Mouse (Mus musculus) embryo, embryonic 10.5 days (tissue): ENCODE data around the gene Rap1gap.
A peak's percentile ranks its signal among the peaks of the same experiment; 100 is the strongest.

ENCODE experiments used
- DNase-seq: peaks from one replicate; pipeline ENCODE4 v3.0.0-alpha.2; 2015; ENCODE audit warnings: low spot score

The Rap1gap gene

DNA sequence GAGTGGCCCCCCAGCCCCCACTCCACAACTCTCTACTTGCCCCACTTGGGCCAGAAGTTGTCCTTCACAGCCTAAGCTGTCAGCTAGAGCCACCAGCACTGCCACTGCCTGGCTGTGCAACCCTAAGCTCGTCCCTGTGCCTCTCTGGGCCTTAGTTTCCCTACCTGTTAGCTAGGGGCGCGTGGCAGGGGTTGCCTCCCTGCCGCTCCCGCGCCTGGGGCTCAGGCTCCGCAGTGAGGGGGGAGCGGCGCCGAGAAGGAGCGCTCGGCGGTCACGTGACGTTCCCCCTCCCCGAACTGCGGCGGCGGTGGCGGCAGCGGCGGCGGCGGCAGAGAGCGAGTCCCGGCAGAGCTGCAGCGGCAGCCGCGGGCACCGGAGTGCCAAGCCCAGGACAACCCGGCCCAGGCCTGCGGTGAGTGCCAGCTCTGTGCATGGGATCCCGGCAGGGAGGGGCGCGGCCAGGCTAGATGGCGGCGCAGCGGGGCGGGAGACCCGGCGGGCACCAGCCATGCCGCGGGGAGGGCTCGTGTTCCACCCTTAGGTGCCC, at the start of gene Rap1gap:
Gene Rap1gap, plus strand, starts transcription at position 294 of the 547 bp plus-strand sequence.
- DNase-seq, result no peak

DNA sequence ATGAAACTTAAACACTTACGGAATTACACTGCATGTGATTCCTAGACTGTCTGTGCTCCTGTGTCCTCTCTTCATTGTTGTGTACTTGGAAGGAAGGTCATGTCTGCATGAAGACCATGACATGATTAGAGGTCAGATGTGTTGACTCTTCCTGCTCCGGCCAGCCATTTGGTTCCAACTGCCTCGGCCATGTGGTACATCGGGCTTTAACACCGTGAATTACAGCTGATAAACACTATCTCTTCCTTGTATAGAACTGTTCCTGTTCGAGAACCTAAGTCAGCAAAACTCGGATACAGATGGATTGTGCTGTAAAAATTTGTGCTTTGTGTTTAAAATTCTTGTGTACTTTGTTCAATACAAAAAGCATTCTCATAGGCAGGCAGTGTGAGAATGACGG, 41.7 kb upstream of the Rap1gap start:
- DNase-seq, result no peak

DNA sequence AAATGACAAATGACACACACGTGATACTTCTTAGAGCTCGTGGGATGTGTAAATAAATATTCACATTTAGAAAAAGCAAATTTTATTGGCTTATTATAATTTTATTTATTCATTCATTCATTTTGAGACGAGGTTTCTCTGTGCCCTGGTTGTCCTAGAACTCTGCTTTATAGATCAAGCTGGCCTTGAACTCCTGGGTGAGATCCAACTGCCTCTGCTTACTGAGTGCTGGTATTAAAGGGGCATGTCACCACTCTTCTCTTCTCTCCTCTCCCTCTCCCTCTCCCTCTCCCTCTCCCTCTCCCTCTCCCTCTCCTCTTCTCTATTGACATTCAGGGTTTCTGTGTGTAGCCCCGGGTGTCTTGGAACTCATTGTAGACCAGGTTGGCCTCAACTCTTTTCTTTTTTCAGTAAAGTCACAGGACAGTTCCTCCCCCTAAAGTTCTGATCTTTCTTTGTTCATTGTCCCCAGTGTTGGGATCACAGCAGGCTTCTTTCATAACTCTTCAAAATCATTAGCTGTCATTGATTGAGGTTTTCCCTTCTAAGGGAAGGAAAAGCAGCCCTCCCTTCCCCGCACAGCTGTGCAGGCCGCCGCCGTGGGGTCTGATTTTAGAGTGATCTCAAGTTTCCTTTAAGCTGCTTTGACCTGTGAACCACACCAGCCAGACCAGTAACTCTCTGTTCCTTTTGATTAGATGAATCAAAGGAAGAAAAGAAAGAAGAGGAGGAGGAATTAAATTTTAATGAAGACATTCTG, 36.9 kb upstream of the Rap1gap start:
- DNase-seq, result peak; percentile 34

DNA sequence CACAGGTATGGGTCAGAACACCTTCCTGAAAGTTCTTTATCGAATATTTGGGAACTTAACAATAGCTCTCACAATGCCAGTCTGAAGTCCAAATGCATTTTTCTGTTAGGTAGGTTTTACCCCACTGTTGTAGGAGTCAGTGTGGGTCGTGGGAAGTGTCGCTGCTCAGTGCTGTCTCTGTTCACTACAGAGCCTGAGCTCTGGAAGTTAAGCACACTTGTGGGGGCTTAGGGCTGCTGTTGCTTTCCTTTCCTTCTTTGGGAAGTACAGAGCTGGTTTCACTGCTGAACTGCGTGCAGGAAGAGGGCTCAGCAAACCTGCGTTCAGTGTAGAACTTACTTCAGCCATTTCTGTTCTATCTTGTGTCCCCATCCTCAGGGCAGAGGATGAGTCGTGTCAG, 36.1 kb upstream of the Rap1gap start:
- DNase-seq, result no peak

DNA sequence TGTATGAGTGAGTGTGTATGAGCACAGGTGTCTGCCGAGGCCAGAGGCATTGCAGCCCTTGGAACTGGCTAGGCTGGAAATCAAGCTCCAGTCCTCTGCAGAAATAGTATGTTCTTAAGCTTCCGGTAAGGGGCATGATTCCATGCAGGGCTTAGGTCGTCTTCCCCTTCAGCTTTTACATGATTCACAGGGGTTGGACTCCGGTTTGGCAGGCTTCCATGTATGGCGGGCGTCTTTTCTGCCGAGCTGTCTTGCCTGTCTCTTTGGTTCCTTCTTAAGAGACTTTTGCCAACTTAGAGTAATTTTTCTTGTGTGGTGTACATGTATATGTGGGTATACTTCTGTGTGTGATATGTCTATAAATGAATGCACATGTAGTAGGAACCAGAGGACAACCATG, 35.2 kb upstream of the Rap1gap start:
- no peak for DNase-seq

DNA sequence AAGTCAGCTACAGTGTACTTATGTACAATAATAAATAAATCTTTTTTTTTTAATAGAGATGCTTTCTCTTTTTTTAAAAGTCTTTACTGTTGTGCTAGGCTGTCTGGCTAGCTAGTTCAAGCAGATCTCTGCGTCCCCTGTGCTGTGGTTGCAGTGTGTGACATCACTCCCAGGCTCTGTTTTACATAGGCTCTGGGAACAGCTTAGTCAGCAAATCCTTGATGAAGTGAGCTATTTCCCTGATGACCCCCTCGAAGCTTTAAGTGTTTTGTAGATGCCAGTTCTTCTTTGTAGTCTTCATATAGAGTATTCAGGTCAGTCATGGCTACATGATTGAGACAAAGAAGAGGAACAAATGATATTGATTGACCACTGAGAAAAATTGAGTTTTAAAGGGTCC, 34.4 kb upstream of the Rap1gap start:
- no peak for DNase-seq

DNA sequence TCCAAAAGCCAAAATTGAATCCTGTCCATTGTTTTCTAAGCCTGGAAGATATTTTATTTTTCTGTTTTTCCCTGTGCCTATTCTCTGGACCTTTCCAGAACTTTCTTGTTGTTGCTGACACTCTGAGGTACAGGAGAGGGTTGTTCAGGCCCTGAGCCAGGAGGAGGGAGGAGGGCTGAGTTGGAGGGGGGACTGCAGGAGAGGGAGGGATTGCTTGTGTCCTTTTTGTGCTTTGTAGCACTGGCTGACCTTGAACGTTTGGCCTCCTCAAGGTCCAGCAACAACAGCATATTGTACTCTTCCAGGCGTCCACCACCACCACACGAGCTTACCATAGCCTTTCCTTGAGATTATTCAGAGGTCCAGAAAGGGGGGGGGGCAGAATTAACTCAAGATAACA, 32.9 kb upstream of the Rap1gap start:
- DNase-seq, result no peak

DNA sequence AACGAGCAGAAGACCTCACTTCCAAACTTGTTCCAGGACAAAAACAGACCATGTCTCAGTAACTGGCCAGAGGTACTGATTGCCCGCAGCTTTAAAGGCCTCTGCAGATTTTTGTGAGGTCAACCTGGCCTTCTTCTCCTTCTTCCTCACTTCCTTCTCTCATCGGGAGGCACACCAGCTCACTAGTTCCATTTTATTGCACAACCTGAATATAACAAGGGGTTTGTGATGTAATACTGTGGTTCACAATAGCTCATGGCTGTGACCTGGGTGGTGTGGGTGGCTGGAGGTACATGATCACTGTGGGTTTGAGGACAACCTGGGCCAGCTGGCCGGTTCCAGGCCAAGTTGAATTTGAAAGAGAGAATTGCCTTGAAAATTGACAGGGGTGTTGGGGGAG, 31.1 kb upstream of the Rap1gap start:
- no peak for DNase-seq

DNA sequence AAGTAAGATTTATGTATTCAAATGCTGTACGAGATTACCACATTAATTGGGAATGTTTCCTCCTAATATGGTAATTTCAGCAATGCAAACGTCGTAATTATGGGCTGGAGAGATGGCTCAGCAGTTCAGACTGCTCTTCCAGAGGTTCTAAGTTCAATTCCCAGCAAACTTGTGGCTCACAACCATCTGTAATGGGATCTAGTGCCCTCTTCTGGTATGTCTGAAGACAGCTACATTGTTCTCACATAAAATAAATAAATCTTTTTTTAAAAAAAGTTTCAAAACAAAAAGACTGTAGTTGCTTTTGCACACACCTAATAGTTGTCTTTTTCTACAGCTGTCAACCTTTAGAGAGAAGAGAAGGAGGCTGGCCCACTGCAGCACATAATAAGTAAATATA, 27.9 kb upstream of the Rap1gap start:
- no peak for DNase-seq

DNA sequence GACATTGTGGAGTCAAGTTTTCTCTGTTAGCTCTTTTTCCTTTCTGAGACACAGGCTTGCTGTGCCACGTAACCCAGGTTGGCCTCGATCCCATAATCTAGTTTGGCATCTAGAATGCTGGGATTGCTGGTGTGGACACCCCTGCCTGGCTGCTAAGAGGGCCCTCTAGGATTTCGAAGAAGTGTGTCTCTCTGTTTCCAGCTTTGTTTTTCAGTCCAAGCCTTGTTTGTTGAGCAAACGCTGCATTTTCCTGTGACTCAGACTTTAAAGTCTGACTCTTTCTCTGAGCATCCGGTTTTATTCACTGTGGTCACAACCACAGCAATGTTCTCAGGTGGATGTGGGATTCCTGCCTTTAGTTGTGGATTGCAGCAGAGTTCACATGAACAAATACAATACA, 23.0 kb upstream of the Rap1gap start:
- DNase-seq, result no peak

DNA sequence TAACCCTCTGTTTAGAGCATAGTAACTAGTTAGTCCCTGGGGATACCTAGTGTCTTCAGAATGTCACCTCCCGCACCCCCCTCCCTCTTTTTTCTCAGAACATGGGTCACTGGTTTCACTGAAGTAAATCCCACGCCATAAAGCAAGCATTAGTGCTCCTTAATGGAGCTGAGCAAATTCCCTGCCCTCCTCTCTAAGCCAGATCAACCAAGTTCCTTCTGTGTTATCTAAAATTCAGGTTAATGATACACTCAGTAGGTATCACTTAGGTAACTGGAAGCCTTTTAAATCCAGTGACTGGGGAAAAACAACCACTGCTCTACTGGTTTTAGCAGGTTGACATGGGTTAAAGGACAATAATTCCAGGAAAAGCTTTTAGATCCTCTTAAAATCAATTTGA, 22.4 kb upstream of the Rap1gap start:
- no peak for DNase-seq

DNA sequence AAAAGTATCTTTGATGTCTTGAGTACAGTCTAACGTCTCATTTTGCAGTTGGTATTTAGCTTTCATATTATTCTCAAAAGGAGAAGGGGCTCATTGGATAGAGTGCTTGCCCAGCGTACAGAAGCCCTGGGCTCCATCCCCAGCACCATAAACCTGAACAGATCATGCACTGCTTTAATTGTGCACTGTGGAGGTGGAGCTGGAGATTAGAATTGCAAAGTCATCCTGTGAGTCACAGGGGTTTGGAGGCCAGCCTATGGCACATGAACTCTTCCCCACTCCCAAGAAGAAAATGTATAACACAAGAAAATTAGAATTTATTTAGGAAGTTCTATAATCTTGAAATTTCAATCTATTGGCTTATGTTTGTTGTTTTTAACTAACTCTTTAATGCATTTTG, 21.1 kb upstream of the Rap1gap start:
- no peak for DNase-seq

DNA sequence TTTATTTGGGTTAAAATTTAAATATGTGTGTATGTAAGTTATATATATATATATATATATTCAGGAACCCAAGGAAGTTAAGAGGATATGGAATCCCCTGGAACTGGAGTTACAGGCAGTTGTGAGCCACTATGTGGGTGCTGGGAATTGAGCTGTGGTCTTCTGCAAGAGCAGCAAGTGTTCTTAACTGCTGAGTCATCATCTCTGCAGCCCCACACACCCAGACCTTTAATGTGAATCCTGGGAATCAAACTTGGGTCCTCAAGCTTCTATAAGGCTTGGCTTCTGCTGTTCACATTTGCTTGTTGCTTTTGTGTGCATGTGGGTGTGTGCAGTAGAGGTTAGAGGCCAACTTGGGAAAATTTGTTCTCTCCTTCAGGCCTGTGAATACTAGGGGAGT, 18.3 kb upstream of the Rap1gap start:
- DNase-seq, result no peak

DNA sequence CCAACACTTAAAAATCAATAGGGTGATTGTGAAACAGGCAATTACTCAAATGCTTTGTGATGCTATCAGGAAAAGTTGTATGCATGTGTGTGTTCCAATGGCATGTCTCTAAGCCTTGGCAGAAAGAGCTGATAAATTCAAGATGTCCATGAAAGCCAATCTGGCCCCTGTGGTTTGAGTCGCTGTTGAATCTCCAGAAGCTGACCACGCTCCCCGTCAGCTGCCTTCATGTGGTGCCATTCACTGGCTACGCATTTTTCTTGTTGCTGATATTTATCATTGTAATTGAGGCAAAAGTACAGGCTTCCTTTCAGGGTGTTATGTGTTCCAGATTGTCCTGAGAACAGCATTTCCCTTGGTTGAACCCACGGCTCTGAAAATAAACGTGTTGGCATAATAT, 16.9 kb upstream of the Rap1gap start:
- DNase-seq, result no peak

DNA sequence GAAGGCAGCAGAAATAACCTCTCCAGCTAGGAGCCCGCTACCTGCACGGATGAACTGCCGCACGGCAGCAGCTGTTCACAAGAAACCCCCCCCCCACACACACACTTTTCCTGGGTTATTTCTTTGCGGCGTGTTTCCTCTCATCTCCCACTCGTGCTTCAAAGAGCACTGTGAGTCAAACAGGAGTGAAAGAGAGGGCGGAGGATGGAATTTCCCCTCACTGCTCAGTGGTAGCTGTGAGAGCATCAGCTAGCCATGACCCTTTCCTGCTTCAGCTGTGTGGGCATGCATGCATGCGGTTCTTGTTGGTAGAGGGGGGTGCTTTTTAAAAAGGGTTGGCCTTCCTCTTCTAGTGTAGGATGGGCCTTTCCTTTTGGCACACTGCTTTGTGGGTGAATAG, 16.3 kb upstream of the Rap1gap start:
- no peak for DNase-seq

DNA sequence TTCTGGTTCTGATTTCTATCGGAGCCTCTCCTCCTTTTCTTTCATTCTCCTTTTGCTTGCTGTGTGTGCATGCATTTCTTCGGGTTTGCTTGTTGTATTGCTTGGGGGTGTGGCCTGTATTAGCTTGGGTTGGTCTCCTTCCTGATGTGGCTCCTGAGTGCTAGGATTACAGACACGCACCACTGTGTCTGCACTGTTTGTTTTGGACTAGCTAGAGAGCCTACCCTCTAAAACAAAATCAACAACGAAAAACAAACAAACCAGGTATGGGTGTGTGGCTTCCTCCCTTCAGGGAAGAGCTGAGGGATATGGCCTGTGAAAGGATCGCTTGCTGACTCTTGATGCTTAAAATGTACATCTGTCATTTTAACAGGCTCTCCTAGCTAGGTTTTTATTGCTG, 13.6 kb upstream of the Rap1gap start:
- DNase-seq, result no peak

DNA sequence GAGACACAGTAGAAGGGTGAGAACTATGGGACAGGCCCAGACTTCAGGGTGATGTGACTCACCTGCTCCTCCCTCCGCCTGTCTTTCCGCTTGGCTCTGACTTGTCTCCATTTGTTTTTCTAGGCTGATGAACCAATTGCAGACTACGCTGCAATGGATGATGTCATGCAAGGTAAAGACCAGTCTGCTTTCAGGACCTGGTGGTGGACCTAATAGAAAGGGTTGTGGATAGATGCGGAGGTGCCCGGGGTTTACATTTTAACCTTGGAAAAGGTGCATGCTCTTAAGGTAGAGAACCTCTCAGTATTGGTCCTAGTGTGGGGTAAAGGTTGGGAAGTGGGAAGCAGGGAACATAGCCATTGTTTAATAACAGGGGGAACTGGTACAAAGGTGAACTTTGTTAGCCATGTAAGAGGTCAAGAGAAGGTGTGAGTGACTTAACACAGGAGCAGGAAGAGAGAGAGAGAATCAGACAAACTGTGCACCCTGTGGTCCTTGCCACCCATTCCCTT, 11.6 kb upstream of the Rap1gap start:
- DNase-seq, result no peak

DNA sequence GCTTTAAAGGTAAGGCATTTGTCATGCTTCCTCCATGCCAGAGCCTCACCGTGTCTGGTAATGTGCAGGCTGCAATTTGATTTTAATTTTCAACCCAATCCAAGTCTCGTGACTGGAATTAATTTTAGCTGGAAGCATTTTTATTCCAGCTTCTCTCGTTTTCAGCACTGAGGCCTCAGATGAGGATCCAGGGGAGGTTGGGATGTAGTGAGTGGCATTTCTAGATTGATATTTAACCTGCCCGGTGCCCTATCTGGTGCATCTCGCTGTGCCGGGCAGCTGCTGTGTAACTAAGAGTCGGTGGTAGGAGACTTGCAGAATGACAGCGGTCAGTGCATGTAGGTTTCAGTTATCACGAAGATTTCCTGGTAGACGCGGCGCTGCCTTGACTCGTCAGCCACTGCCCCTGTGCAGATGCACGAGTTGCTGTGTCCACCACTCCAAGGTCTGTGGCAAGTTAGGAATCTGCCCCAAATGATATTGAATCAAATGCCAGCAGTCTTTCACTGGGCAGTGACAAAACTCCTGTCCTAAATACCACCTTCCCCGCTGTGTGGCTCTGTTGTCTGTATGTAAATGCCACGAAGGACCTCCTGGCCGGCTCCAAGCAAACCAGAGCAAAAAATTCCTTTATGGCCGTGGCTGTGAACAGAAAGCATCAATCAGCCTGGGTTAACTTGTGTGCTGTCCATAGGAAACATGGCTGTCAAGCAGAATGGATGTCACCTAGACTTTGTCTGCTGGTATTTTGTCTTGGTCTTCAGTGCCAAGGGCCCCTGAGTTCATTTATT, 9.1 kb upstream of the Rap1gap start:
- DNase-seq, result no peak

DNA sequence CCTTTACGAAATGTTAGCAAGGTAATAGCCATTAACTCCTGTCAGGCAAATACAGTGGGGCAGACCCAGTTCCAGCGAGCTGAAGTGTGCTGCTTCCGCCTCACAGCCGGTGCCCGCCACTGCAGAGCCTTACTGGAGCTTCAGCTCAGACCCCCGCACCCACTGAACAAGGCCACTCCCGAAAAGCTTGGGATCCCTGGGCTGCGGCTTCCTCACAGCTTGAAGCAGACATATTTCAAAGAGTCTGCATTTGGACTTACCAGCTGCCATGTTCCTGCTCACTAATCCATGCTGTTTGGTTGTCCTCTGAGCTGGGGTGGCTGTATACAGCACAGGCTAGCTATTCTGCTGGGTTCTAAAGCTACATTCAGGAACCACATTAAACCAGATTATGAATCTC, 6.9 kb upstream of the Rap1gap start:
- no peak for DNase-seq

DNA sequence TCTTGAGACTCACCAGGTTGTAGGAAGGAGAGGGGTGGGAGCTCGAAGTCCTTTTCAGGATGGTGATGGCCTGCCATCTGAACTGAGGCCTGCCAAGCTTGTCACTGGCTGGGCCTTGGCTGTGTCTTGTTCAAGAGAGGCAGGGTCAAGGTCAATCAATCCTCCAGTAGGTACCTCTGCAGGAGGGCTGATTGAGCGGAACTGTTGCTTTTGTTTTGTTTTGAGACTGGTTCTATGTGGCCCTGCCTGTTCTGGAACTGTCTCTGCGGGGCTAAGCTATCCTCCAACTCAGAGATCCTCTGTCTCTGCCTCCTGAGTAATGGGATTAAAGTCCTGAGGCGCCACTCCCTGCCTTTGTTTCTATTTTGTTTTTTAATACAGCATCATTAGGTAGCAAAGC, 5.0 kb upstream of the Rap1gap start:
- DNase-seq, result no peak

DNA sequence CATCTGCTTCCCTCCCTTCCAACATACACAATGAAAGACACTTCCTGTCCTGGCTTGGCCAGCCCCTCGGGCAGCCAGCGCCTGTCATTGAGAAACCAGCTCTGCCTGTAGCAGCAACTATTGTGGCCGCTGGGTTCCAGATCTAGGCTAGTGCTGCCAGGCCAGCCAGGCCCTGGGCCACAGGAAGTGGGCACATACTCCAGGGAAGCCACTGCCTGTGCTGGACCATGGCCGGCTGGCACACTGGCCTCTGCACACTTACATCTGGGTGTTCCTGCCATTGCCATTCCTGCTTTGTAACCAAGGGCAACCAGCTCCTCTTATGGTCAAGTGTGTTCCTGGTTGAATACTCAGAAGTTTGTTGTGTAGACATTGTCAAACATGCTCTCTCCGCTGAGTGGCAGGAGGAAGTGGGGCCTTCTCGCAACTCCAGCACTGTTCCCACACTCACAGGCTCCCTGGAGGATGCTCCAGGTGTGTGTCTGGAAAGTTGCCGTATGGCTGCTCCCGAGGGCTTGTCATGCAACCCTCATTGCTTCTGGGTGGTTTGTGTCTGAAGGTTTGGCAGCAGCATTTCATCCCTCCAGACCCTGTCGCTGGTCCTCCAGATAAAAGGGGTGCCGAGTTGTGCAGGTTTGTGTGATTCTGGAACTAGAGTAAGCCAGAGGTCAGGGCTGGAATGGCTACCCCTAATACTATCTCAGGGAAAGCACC, 4.0 kb upstream of the Rap1gap start:
- no peak for DNase-seq

DNA sequence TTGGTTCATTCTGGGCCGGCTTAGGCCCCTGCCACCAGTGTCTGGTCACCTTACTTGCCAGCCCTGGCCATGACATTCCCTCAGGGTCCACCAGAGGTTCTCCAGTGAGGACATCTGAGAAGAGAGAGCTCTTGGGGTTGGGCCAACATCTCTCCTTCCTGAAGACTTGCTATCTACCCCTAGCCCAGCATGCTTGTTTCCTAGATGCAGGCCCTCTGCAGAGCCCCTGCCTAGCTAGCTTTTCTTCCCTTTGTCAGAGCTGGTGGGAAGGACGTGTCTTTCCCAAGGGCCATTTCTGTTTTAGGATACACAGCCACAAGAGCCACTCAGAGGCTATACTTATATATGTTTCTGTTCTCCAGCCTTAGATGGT, 3.5 kb upstream of the Rap1gap start:
- DNase-seq, result no peak

DNA sequence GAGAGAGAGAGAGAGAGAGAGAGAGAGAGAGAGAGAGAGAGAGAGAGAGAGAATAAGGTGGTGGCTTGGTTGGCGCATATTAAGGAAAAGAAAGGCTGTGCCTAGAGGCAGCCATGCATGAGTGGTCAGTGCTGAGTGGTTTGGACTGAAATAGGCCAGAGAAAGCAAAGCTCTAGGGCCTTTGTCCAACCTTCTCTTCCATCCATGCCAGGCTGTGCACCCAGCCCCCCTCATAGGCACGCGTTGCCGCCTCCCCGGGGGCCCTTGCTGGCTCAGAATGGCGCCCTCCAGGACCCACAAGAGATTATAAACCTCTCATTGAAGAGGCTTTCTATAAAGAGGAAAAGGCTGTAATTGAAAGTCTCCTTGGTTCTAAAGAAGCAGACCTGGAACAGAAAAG, 3.0 kb upstream of the Rap1gap start:
- DNase-seq, result no peak
